Mouse (Mus musculus) myocyte (in vitro differentiated cells): ENCODE results near the gene Cmas.

Source experiments
- MAX ChIP-seq: IDR thresholded peaks from one replicate; pipeline ENCODE4 v1.6.1; 2011; ENCODE audit warnings: low read depth, mild to moderate bottlenecking, control low read depth
- POLR2A ChIP-seq: IDR thresholded peaks from one replicate; pipeline ENCODE4 v1.6.1; 2011; ENCODE audit warnings: low read depth, mild to moderate bottlenecking, control low read depth, moderate library complexity; ENCODE audit not compliant: insufficient read length
- POLR2AphosphoS2 ChIP-seq: IDR thresholded peaks from one replicate; pipeline ENCODE4 v1.6.1; 2011; ENCODE audit warnings: low read depth, control low read depth; ENCODE audit not compliant: insufficient read length
- TCF12 ChIP-seq: IDR thresholded peaks from one replicate; pipeline ENCODE4 v1.6.1; 2011; ENCODE audit warnings: mild to moderate bottlenecking, control low read depth; ENCODE audit not compliant: poor library complexity, insufficient read depth, severe bottlenecking
- TCF3 ChIP-seq: IDR thresholded peaks from one replicate; pipeline ENCODE4 v1.6.1; 2011; ENCODE audit warnings: low read depth, control low read depth; ENCODE audit not compliant: insufficient read length
- USF1 ChIP-seq: IDR thresholded peaks from one replicate; pipeline ENCODE4 v1.6.1; 2011; ENCODE audit warnings: low read depth, mild to moderate bottlenecking, control low read depth, moderate library complexity

GRCm38 (mm10) chr6:142752331-142753246 is 3.9 kb upstream of the Cmas start:
- TF ChIP-seq TCF3 (no peak), USF1 (no peak), TCF12 (no peak), MAX (no peak), POLR2A (no peak), POLR2AphosphoS2 (no peak)
